Mouse (Mus musculus): Measurements from ENCODE around the gene Phpt1.

- no peak for TF ChIP-seq ZC3H11A (IDR thresholded peaks at IDR 0.05; ENCODE audit: low read depth, low read length)
- no peak for TF ChIP-seq CTCF (IDR thresholded peaks at IDR 0.05 in 2 of 3, conservative IDR thresholded peaks at IDR 0.05 in 1 of 3; ENCODE audit: control insufficient read depth in 1 of 3, insufficient read depth in 1 of 3, low read depth in 2 of 3, low read length in 3 of 3, poor library complexity in 1 of 3, severe bottlenecking in 1 of 3)
- no peak for TF ChIP-seq GATA1 (IDR thresholded peaks at IDR 0.05; ENCODE audit: low read depth, low read length)
Observed at GRCm38 (mm10) chr2:25598749-25599148, 23.7 kb upstream of the Phpt1 start.
